Mouse (Mus musculus) heart, embryonic 16.5 days (tissue): ENCODE measurements at regions not wholly inside any gene's neighbourhood (a gene's known extent, or its start where the extent isn't known, plus 50 kb on each side); places are given as distances from the start of the nearest gene placed in this dataset.
"Not testable (repeated sequence)": the region's sequence is repeated elsewhere in the genome, so short reads cannot be mapped to it uniquely, and the experiment has no call there.

ENCODE experiments used
- ATAC-seq: fragments of 200-750 bp; cut with Nextera tagmentation; replicated peaks from 2 replicates; pipeline ENCODE4 v1.8.0; 2017; ENCODE audit warnings: moderate number of reproducible peaks; ENCODE audit not compliant: insufficient read depth, low FRiP score; ENCODE audit errors: extremely low read depth
- H3K27ac ChIP-seq: fragments of 300-500 bp; sonication (generic); 2 replicates; pipeline ENCODE4 v1.5.1; 2014; ENCODE audit warnings: mild to moderate bottlenecking, low read length, control low read depth, moderate library complexity
- H3K27me3 ChIP-seq: fragments of 300-500 bp; sonication (generic); 2 replicates; pipeline ENCODE4 v1.6.1; 2014; ENCODE audit warnings: low read length, mixed read lengths; ENCODE audit not compliant: control insufficient read depth, insufficient read depth
- H3K36me3 ChIP-seq: fragments of 300-500 bp; sonication (generic); 2 replicates; pipeline ENCODE4 v1.6.1; 2014; ENCODE audit not compliant: control insufficient read depth, insufficient read depth
- H3K4me1 ChIP-seq: fragments of 300-500 bp; sonication (generic); 2 replicates; pipeline ENCODE4 v1.6.1; 2014; ENCODE audit warnings: low read length, mixed read lengths; ENCODE audit not compliant: control insufficient read depth, insufficient read depth
- H3K4me2 ChIP-seq: fragments of 300-500 bp; sonication (generic); 2 replicates; pipeline ENCODE4 v1.6.1; 2014; ENCODE audit warnings: low read depth, mild to moderate bottlenecking, control low read depth, low read length
- H3K4me3 ChIP-seq: fragments of 300-500 bp; sonication (generic); 2 replicates; pipeline ENCODE4 v1.5.1; 2014; ENCODE audit warnings: mild to moderate bottlenecking, control low read depth, low read length
- H3K9ac ChIP-seq: fragments of 300-500 bp; sonication (generic); 2 replicates; pipeline ENCODE4 v1.6.1; 2014; ENCODE audit warnings: low read length, control low read depth
- H3K9me3 ChIP-seq: fragments of 300-500 bp; sonication (generic); replicated peaks from 2 replicates; pipeline ENCODE4 v1.6.1; 2016; ENCODE audit warnings: low read length; ENCODE audit not compliant: control insufficient read depth
- WGBS: fragments of 180-500 bp; shearing (Covaris S2); extraction: QIAGEN DNeasy Blood & Tissue Kit; methylation state at CpG from one replicate; pipeline ENCODE4 v1.1.7; 2014; 5-methylcytosine and 5-hydroxymethylcytosine counted together

- H3K4me1 ChIP-seq: no peaks in the 10 kb centered on the region
- no peak for ATAC-seq
- H3K9ac ChIP-seq: no peak overlapping the region
- H3K4me2 ChIP-seq: no peak overlapping the region
- H3K4me3 ChIP-seq: no peak overlapping the region
- H3K36me3 ChIP-seq: no peaks in the 10 kb centered on the region
- H3K27me3 ChIP-seq: no peaks in the 10 kb centered on the region
- H3K9me3 ChIP-seq: no peaks in the 10 kb centered on the region
- no peak overlapping the region for H3K27ac ChIP-seq
Observed at GRCm38 (mm10) chr10:126291765-126292164, 325.8 kb downstream of the Lrig3 start.

DNA sequence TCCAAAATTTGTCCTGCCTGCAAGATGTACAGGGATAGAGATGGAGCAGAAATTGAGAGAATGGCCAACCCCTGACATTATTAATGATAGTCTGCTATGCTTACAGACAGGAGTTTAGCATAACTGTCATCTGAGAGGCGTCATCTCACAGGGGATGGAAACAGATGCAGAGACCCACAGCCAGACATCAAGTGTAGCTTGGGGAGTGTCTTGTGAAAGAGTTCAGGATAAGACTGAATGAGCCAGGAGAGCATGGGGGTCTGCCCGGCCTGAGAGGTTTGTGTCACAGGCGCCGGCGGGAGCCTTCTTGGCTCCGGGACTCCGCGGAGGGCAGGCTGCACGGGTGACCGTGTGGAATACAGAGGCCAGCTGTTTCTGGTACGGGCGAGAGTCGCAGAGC, 319.1 kb downstream of the Lrig3 start:
- ATAC-seq, H3K27ac ChIP-seq: not testable (repeated sequence)
- 85% methylated on average over 5 of the region's 13 CpGs for WGBS

DNA sequence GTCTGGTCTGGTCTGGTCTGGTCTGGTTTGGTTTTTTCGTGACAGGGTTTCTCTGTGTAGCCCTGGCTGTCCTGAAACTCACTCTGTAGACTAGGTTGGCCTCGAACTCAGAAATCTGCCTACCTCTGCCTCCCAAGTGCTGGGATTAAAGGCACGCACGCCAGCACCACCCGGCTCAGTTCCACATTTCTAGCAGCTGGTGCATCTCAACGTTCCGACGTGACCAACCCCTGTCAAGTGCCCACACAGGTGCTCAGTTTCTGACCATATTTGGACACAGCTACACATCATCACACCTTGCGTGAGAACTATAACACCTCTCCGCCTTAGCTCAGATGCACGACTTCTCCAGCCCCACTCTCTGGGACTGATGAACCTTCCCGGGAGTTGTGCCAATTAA, 304.4 kb downstream of the Lrig3 start:
- Histone ChIP-seq H3K4me3 (no peak overlapping the region), H3K27me3 (no peaks in the 10 kb centered on the region), H3K9ac (no peak overlapping the region), H3K27ac (no peak overlapping the region), H3K9me3 (no peaks in the 10 kb centered on the region), H3K36me3 (no peaks in the 10 kb centered on the region), H3K4me2 (no peak overlapping the region), H3K4me1 (no peaks in the 10 kb centered on the region)
- ATAC-seq: no peak
- WGBS: 88% methylated on average over 12 of the region's 12 CpGs

More for the DNA sequence above, 319.1 kb downstream of the Lrig3 start:
- not testable (repeated sequence) for H3K4me1 ChIP-seq, H3K4me2 ChIP-seq, H3K27me3 ChIP-seq, H3K9ac ChIP-seq, H3K4me3 ChIP-seq, H3K36me3 ChIP-seq, H3K9me3 ChIP-seq

DNA sequence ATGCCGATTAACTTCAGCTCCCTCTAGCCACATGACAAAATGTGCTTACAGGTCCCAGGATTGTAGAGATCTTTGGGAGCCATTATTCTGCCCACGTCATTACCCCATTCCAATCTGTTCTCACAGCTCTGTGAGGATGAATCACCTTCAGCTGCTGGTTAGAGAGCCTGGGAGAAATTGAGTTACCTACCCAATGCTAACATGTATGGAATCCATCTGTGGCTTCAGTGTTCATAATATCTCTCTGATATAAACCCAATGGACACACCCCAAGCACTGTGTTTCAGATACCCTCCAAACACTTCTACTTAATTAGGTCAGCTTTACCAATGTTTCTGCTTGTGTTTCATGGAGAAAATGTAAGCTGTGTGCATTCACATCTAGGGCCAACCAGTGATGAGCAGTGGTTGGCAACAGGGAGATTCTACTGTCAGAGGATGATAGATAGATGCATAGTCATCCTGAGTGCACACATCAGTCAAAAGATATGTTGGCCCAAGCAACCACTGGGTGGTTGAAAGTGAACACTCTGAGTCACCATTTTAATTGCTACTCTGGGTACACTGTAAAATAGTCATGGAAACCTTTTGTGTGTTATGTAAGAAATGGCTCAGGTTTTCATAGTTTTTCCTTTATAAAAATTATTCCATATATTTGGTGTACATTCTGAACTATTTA, 301.5 kb downstream of the Lrig3 start:
- no peak overlapping the region for H3K27ac ChIP-seq
- no peaks in the 10 kb centered on the region for H3K27me3 ChIP-seq
- 80% methylated on average over 2 of the region's 2 CpGs for WGBS
- no peaks in the 10 kb centered on the region for H3K4me1 ChIP-seq
- H3K9me3 ChIP-seq: no peaks in the 10 kb centered on the region
- no peak for ATAC-seq
- no peak overlapping the region for H3K9ac ChIP-seq
- H3K4me2 ChIP-seq: no peak overlapping the region
- no peaks in the 10 kb centered on the region for H3K36me3 ChIP-seq
- H3K4me3 ChIP-seq: no peak overlapping the region

- WGBS: 67% methylated on average over 8 of the region's 8 CpGs
- Histone ChIP-seq H3K27ac (no peak overlapping the region), H3K4me2 (no peak overlapping the region), H3K4me3 (no peak overlapping the region), H3K9me3 (no peaks in the 10 kb centered on the region), H3K4me1 (no peaks in the 10 kb centered on the region), H3K9ac (no peak overlapping the region), H3K36me3 (no peaks in the 10 kb centered on the region), H3K27me3 (no peaks in the 10 kb centered on the region)
- ATAC-seq: no peak
Observed at GRCm38 (mm10) chr10:126257171-126257570, 291.2 kb downstream of the Lrig3 start.

DNA sequence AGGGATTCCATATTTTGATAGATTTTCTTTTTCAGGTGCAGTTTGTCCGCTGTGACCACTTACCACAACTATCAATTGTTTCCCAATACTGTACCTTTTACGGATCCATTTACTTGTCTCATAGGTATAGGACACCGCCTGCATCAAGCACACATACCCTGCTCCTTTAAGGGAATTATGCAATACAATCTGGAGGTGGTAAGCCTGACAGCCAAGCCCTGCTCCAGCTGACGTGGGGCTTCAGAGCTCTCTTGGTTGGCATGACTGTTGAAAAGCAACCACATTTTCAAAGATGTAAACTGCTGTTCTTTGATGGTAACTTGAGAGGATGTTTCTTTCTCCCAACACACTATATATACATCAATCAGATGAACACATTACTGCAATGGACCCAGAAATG, 288.2 kb downstream of the Lrig3 start:
- Histone ChIP-seq H3K36me3 (no peaks in the 10 kb centered on the region), H3K4me2 (no peak overlapping the region), H3K4me3 (no peak overlapping the region), H3K27me3 (no peaks in the 10 kb centered on the region), H3K27ac (no peak overlapping the region), H3K9me3 (no peaks in the 10 kb centered on the region), H3K4me1 (no peaks in the 10 kb centered on the region), H3K9ac (no peak overlapping the region)
- ATAC-seq: no peak
- WGBS: 80% methylated on average over 4 of the region's 4 CpGs

DNA sequence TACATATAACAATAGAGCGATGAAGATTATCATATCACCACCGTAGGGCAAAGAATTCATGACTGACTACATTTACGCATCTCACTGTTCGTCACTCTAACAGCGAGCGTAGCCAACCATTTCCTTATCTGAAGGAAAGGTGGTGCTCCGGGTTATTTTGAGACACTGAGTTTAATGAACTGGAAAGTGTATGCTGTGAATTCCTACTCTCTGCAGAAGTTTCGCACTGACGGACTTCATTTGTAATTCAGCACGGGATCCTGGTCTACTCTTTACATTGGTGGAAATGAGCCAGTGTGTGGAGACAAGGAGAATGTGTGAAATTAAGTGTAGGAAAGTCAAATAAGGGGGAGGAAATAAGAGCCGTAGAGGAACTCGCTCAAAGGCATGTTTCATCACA, 283.2 kb downstream of the Lrig3 start:
- Histone ChIP-seq H3K9ac (no peak overlapping the region), H3K4me2 (peak overlapping the region; percentile 52), H3K36me3 (no peaks in the 10 kb centered on the region), H3K9me3 (no peaks in the 10 kb centered on the region), H3K27me3 (no peaks in the 10 kb centered on the region), H3K27ac (no peak overlapping the region), H3K4me1 (0 out of 2 replicates have a peak, but pooled peaks cover 3% of the 10 kb centered on the region), H3K4me3 (peak overlapping the region; percentile 2; the same call in 1 of the 2 replicates)
- ATAC-seq: no peak
- 46% methylated on average over 12 of the region's 12 CpGs for WGBS

DNA sequence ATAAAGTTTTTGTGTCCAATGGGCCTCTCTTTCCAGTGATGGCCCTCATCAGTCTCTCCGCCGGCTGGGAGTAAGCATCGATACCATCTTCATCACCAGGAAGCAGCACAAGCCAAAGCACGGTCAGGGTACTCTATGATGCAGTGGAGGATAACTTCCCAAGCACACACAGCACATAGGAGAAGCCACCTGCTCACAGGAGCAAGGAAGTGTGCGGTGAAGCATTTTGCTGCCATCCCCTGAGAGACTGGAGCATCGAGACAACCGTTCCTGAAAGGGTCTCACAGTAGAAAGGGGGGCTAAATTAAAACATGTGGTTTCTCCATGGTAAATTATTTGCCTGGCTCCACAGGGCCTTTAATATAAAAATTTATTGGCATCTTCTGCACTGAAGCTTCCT, 277.1 kb downstream of the Lrig3 start:
- Histone ChIP-seq H3K36me3 (no peaks in the 10 kb centered on the region), H3K9me3 (no peaks in the 10 kb centered on the region), H3K9ac (no peak overlapping the region), H3K27me3 (no peaks in the 10 kb centered on the region), H3K4me1 (no peaks in the 10 kb centered on the region), H3K4me2 (no peak overlapping the region), H3K27ac (no peak overlapping the region), H3K4me3 (no peak overlapping the region)
- no peak for ATAC-seq
- 93% methylated on average over 7 of the region's 7 CpGs for WGBS

DNA sequence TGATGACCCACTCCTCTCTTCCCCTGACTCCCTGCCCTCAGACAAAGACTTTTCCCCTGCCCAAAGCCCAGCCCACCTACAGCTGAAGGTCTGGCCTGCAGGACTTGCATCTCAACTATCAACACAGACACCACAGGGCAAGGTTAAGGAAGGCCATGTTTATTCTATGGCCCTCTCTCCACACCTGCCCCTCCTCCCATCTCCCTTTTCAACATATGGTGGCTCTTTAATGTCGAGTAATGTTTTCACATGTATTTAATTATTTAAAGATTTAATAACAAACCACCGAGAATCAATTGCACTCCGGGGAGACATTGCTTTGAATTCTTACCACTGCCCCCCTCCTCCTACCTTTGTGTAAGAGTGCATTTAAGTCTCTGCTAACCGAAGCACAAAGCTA, 273.6 kb downstream of the Lrig3 start:
- Histone ChIP-seq H3K4me2 (no peak overlapping the region), H3K36me3 (no peaks in the 10 kb centered on the region), H3K9me3 (no peaks in the 10 kb centered on the region), H3K4me1 (no peaks in the 10 kb centered on the region), H3K27ac (no peak overlapping the region), H3K9ac (no peak overlapping the region), H3K27me3 (no peaks in the 10 kb centered on the region), H3K4me3 (no peak overlapping the region)
- no peak for ATAC-seq
- 71% methylated on average over 4 of the region's 4 CpGs for WGBS
